Mouse (Mus musculus) embryonic facial prominence, embryonic 13.5 days (tissue): ENCODE results near the gene Memo1. TPM values are rescaled to one million over a fixed set of nuclear protein-coding genes. Genes with fewer than 3 reads are reported as not detected.

Experiments
- ATAC-seq: fragments of 200-750 bp; cut with Nextera tagmentation; 2 replicates; pipeline ENCODE4 v1.8.0; 2017; ENCODE audit warnings: low read depth; ENCODE audit not compliant: insufficient number of reproducible peaks, insufficient read depth, low FRiP score, low TSS enrichment
- H3K27ac ChIP-seq: fragments of 300-500 bp; sonication (generic); 2 replicates; pipeline ENCODE4 v1.5.1; 2015; ENCODE audit warnings: moderate library complexity, mild to moderate bottlenecking, inconsistent platforms
- H3K27me3 ChIP-seq: fragments of 300-500 bp; sonication (generic); 2 replicates; pipeline ENCODE4 v1.6.1; 2015; ENCODE audit warnings: mild to moderate bottlenecking, inconsistent platforms
- H3K36me3 ChIP-seq: fragments of 300-500 bp; sonication (generic); 2 replicates; pipeline ENCODE4 v1.6.1; 2015; ENCODE audit warnings: mild to moderate bottlenecking, inconsistent platforms
- H3K4me1 ChIP-seq: fragments of 300-500 bp; sonication (generic); 2 replicates; pipeline ENCODE4 v1.6.1; 2015; ENCODE audit warnings: inconsistent platforms
- H3K4me2 ChIP-seq: fragments of 300-500 bp; sonication (generic); 2 replicates; pipeline ENCODE4 v1.6.1; 2015; ENCODE audit warnings: moderate library complexity, mild to moderate bottlenecking, inconsistent platforms
- H3K4me3 ChIP-seq: fragments of 300-500 bp; sonication (generic); 2 replicates; pipeline ENCODE4 v1.5.1; 2015; ENCODE audit warnings: mild to moderate bottlenecking, inconsistent platforms
- H3K9ac ChIP-seq: fragments of 300-500 bp; sonication (generic); 2 replicates; pipeline ENCODE4 v1.6.1; 2015; ENCODE audit warnings: mild to moderate bottlenecking, inconsistent platforms
- H3K9me3 ChIP-seq: fragments of 300-500 bp; sonication (generic); 2 replicates; pipeline ENCODE4 v1.6.1; 2016; ENCODE audit warnings: inconsistent platforms
- WGBS: fragments of 180-500 bp; shearing (Covaris S2); methylation state at CpG from one replicate; pipeline ENCODE4 v1.1.7; 2015; ENCODE audit warnings: mixed read lengths; 5-methylcytosine and 5-hydroxymethylcytosine counted together
- polyA plus RNA-seq: library from polyadenylated mRNA; unstranded; fragments of >200 nt; fragmentation: Nextera tagmentation; extraction: Ambion mirVana; gene quantifications from 2 replicates; pipeline ENCODE4 v1.2.1, GENCODE M21; 2015

Gene Memo1
- polyA plus RNA-seq, 1 experiment from 2014 or later: 80.3 TPM

GRCm38 (mm10) chr17:74271541-74272268, 23.6 kb downstream of the Memo1 start:
- 88% methylated on average over 3 of the region's 3 CpGs for WGBS
- Histone ChIP-seq H3K4me3 (no peak overlapping the region), H3K36me3 (no peaks in the 10 kb centered on the region), H3K4me1 (no peaks in the 10 kb centered on the region), H3K9ac (no peak overlapping the region), H3K4me2 (no peak overlapping the region), H3K27me3 (no peaks in the 10 kb centered on the region), H3K9me3 (no peaks in the 10 kb centered on the region), H3K27ac (no peak overlapping the region)
- no peak for ATAC-seq

- Histone ChIP-seq H3K4me3 (no peak overlapping the region), H3K36me3 (no peaks in the 10 kb centered on the region), H3K9ac (no peak overlapping the region), H3K4me2 (no peak overlapping the region), H3K27me3 (no peaks in the 10 kb centered on the region), H3K9me3 (no peaks in the 10 kb centered on the region), H3K27ac (no peak overlapping the region), H3K4me1 (peaks cover 4% of the 10 kb centered on the region)
- no peak for ATAC-seq
- WGBS: 74% methylated on average over 2 of the region's 2 CpGs
Measured at GRCm38 (mm10) chr17:74270205-74270604, 25.1 kb downstream of the Memo1 start.

- peaks cover 14% of the 10 kb centered on the region for H3K4me1 ChIP-seq
- no peak overlapping the region for H3K27ac ChIP-seq
- H3K9ac ChIP-seq: no peak overlapping the region
- ATAC-seq: no peak
- no peak overlapping the region for H3K4me2 ChIP-seq
- no peak overlapping the region for H3K4me3 ChIP-seq
- H3K9me3 ChIP-seq: no peaks in the 10 kb centered on the region
- H3K27me3 ChIP-seq: no peaks in the 10 kb centered on the region
- no peaks in the 10 kb centered on the region for H3K36me3 ChIP-seq
- 90% methylated on average over 11 of the region's 11 CpGs for WGBS
Measured at GRCm38 (mm10) chr17:74267415-74268180, 27.7 kb downstream of the Memo1 start.

DNA sequence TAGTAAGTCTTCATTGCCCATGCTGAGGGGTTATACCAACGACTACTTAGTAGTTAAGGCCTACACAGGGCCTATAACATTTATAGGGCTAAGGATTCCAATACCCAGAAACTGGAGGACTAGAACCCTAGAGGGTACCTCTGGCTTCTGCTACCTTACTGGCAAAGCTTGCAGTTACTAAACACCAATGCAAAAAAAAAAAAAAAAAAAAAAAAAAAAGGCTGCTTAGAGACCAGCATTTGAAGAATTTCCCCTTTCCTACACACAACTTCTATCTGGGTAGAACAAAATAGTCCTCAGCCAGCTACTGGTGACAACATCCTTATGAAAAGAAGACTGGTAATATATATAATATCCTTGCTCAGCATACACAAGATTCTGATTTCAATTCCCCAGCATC, 29.7 kb downstream of the Memo1 start:
- Histone ChIP-seq H3K27me3 (no peaks in the 10 kb centered on the region), H3K4me2 (no peak overlapping the region)
- WGBS: 60% methylated on average over 1 of the region's 1 CpGs

DNA sequence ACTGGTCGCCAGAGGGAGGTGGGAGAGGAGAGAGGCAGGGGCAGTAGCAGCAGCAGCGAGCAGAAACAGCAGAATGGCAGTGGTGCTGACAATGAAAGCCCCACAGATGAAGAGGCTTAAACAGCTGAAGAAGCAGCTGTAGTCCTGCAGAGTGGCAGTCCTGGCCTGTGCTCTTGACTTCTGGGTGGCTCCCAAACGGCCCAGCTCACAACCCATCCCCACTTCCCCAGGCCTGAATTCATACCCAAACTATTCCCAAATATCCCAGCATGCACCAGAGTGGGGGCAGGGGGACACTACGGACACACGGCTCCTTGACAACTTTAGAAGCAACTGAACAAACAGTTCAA, 30.2 kb downstream of the Memo1 start:
- H3K9me3 ChIP-seq: no peaks in the 10 kb centered on the region
- H3K9ac ChIP-seq: 0 out of 2 replicates have a peak overlapping the region, but pooled peaks have one; percentile 36
- H3K36me3 ChIP-seq: no peaks in the 10 kb centered on the region
- no peak overlapping the region for H3K4me3 ChIP-seq
- no peak overlapping the region for H3K4me2 ChIP-seq
- no peak for ATAC-seq
- H3K4me1 ChIP-seq: peaks cover 14% of the 10 kb centered on the region
- H3K27ac ChIP-seq: peak overlapping the region; percentile 44; the same call in 1 of the 2 replicates
- 40% methylated on average over 5 of the region's 5 CpGs for WGBS
- H3K27me3 ChIP-seq: no peaks in the 10 kb centered on the region

More for the DNA sequence above, 29.7 kb downstream of the Memo1 start:
- no peak for ATAC-seq
- Histone ChIP-seq H3K4me3 (no peak overlapping the region), H3K27ac (no peak overlapping the region), H3K9ac (no peak overlapping the region), H3K36me3 (no peaks in the 10 kb centered on the region), H3K4me1 (peaks cover 14% of the 10 kb centered on the region), H3K9me3 (no peaks in the 10 kb centered on the region)

GRCm38 (mm10) chr17:74264333-74265155, 30.8 kb downstream of the Memo1 start:
- Histone ChIP-seq H3K9ac (0 out of 2 replicates have a peak overlapping the region, but pooled peaks have one; percentile 36), H3K4me3 (no peak overlapping the region), H3K36me3 (no peaks in the 10 kb centered on the region), H3K4me1 (peaks cover 14% of the 10 kb centered on the region), H3K27ac (peak overlapping the region; percentile 44; the same call in 1 of the 2 replicates), H3K4me2 (no peak overlapping the region), H3K27me3 (no peaks in the 10 kb centered on the region), H3K9me3 (no peaks in the 10 kb centered on the region)
- WGBS: 66% methylated on average over 3 of the region's 3 CpGs
- ATAC-seq: no peak

GRCm38 (mm10) chr17:74262415-74262814, 32.9 kb downstream of the Memo1 start:
- no peaks in the 10 kb centered on the region for H3K27me3 ChIP-seq
- H3K4me2 ChIP-seq: no peak overlapping the region
- H3K27ac ChIP-seq: no peak overlapping the region
- H3K4me1 ChIP-seq: peaks cover 14% of the 10 kb centered on the region
- 92% methylated on average over 3 of the region's 3 CpGs for WGBS
- no peak overlapping the region for H3K9ac ChIP-seq
- ATAC-seq: no peak
- no peak overlapping the region for H3K4me3 ChIP-seq
- H3K9me3 ChIP-seq: no peaks in the 10 kb centered on the region
- peaks cover 8% of the 10 kb centered on the region for H3K36me3 ChIP-seq

DNA sequence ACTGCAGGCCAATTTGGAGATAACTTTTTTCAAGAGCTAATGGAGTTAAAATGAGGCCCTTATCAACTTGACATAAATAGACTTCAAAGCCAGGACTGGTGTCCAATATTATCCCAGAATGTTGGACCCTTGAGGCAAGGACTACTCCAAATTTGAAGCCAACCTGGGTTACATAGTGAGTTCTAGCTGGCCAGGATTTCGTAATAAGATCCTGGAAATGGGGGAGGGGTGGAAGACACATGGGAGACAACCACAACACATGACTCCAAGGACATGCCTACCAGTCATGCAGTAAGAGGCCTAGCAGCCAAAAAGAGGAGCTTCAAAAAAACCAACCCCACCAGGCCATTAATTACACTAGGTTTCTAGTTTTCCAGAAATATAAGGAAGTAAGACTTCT, 50.0 kb downstream of the Memo1 start:
- 0 out of 2 replicates have a peak, but pooled peaks cover 3% of the 10 kb centered on the region for H3K4me1 ChIP-seq
- H3K27me3 ChIP-seq: no peaks in the 10 kb centered on the region
- no peak overlapping the region for H3K4me3 ChIP-seq
- ATAC-seq: no peak
- peaks cover 12% of the 10 kb centered on the region for H3K36me3 ChIP-seq
- H3K27ac ChIP-seq: no peak overlapping the region
- no peak overlapping the region for H3K9ac ChIP-seq
- no peak overlapping the region for H3K4me2 ChIP-seq
- no peaks in the 10 kb centered on the region for H3K9me3 ChIP-seq
- WGBS: 59% methylated on average over 1 of the region's 1 CpGs

DNA sequence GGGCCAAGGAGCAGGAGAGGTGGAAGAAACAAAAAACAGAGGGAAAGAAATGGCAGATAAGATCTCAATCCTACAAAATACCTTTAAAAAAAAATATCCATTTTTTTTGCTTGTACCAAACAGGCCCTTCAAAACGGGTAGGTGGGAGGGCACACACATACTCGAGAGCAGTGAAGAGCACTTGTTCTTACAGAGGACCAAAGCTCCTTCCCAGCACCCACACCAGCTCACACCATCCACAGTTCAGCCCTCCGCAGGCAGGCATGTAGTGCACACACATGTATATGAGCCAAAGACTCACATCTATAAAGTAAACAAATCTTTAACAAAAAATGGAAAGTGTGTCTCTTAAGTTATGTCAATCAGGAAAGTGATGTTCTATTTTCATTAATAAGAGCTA, 52.5 kb downstream of the Memo1 start:
- Histone ChIP-seq H3K4me3 (no peak overlapping the region), H3K27ac (no peak overlapping the region), H3K27me3 (no peaks in the 10 kb centered on the region), H3K36me3 (peaks cover 17% of the 10 kb centered on the region), H3K4me1 (0 out of 2 replicates have a peak, but pooled peaks cover 3% of the 10 kb centered on the region), H3K4me2 (no peak overlapping the region), H3K9ac (no peak overlapping the region), H3K9me3 (no peaks in the 10 kb centered on the region)
- WGBS: 71% methylated on average over 3 of the region's 3 CpGs
- ATAC-seq: no peak

GRCm38 (mm10) chr17:74240322-74240721, 55.0 kb downstream of the Memo1 start:
- H3K9ac ChIP-seq: no peak overlapping the region
- 0 out of 2 replicates have a peak, but pooled peaks cover 2% of the 10 kb centered on the region for H3K4me1 ChIP-seq

GRCm38 (mm10) chr17:74228131-74228759, 67.1 kb downstream of the Memo1 start:
- H3K27me3 ChIP-seq: no peaks in the 10 kb centered on the region
- WGBS: 87% methylated on average over 3 of the region's 3 CpGs
- H3K9ac ChIP-seq: no peak overlapping the region
- no peak for ATAC-seq
- H3K4me2 ChIP-seq: no peak overlapping the region
- H3K4me1 ChIP-seq: no peaks in the 10 kb centered on the region
- H3K4me3 ChIP-seq: no peak overlapping the region
- no peak overlapping the region for H3K27ac ChIP-seq
- H3K9me3 ChIP-seq: no peaks in the 10 kb centered on the region
- H3K36me3 ChIP-seq: peaks cover 11% of the 10 kb centered on the region; the same call in 1 of the 2 replicates

More at GRCm38 (mm10) chr17:74240322-74240721, 55.0 kb downstream of the Memo1 start:
- no peak overlapping the region for H3K27ac ChIP-seq
- H3K4me3 ChIP-seq: no peak overlapping the region
- peaks cover 22% of the 10 kb centered on the region for H3K36me3 ChIP-seq
- WGBS: 100% methylated on average over 1 of the region's 1 CpGs
- no peaks in the 10 kb centered on the region for H3K27me3 ChIP-seq
- no peaks in the 10 kb centered on the region for H3K9me3 ChIP-seq
- H3K4me2 ChIP-seq: no peak overlapping the region
- no peak for ATAC-seq
